Mouse (Mus musculus) forebrain, postnatal 0 days (tissue): ENCODE measurements around the gene Nup210l. TPM values are rescaled to one million over a fixed set of nuclear protein-coding genes. Genes with fewer than 3 reads are reported as not detected.
"Not testable (repeated sequence)": the region's sequence is repeated elsewhere in the genome, so short reads cannot be mapped to it uniquely, and the experiment has no call there.

Source experiments
- ATAC-seq: fragments of 200-750 bp; cut with Nextera tagmentation; 2 replicates; pipeline ENCODE4 v1.8.0; 2017; ENCODE audit warnings: mild to moderate bottlenecking, moderate library complexity
- DNase-seq: peaks from one replicate; pipeline ENCODE4 v3.0.0-alpha.2; 2015
- H3K27ac ChIP-seq: fragments of 300-500 bp; sonication (generic); 2 replicates; pipeline ENCODE4 v1.5.1; 2014; ENCODE audit warnings: low read depth, mild to moderate bottlenecking, antibody characterized with exemption, low read length, moderate library complexity, mixed read lengths
- H3K27me3 ChIP-seq: fragments of 300-500 bp; sonication (generic); 2 replicates; pipeline ENCODE4 v1.6.1; 2014; ENCODE audit warnings: mild to moderate bottlenecking, low read length, mixed read lengths; ENCODE audit not compliant: insufficient read depth
- H3K36me3 ChIP-seq: fragments of 300-500 bp; sonication (generic); 2 replicates; pipeline ENCODE4 v1.6.1; 2014; ENCODE audit warnings: mild to moderate bottlenecking, moderate library complexity; ENCODE audit not compliant: insufficient read depth
- H3K4me1 ChIP-seq: fragments of 300-500 bp; sonication (generic); 2 replicates; pipeline ENCODE4 v1.6.1; 2014; ENCODE audit warnings: antibody characterized with exemption; ENCODE audit not compliant: insufficient read depth
- H3K4me2 ChIP-seq: fragments of 300-500 bp; sonication (generic); 2 replicates; pipeline ENCODE4 v1.6.1; 2014; ENCODE audit warnings: low read depth, mild to moderate bottlenecking, moderate library complexity
- H3K4me3 ChIP-seq: fragments of 300-500 bp; sonication (generic); 2 replicates; pipeline ENCODE4 v1.5.1; 2014; ENCODE audit warnings: low read depth, low read length, mixed read lengths
- H3K9ac ChIP-seq: fragments of 300-500 bp; sonication (generic); 2 replicates; pipeline ENCODE4 v1.6.1; 2014; ENCODE audit warnings: mild to moderate bottlenecking
- H3K9me3 ChIP-seq: fragments of 300-500 bp; sonication (generic); 2 replicates; pipeline ENCODE4 v1.6.1; 2016; ENCODE audit warnings: low read length
- CTCF ChIP-seq: sonication (generic); IDR thresholded peaks from 2 replicates; pipeline ENCODE4 v1.5.1; 2016; ENCODE audit warnings: antibody characterized with exemption, control low read depth, low read depth
- WGBS: fragments of 180-500 bp; shearing (Covaris S2); extraction: QIAGEN DNeasy Blood & Tissue Kit; methylation state at CpG from one replicate; pipeline ENCODE4 v1.1.7; 2014; 5-methylcytosine and 5-hydroxymethylcytosine counted together
- polyA plus RNA-seq: library from polyadenylated mRNA; unstranded; fragments of >200 nt; fragmentation: Nextera tagmentation; extraction: Ambion mirVana; gene quantifications from 2 replicates; pipeline ENCODE4 v1.2.1, GENCODE M21; 2015
- total RNA-seq: library from RNA; depleted of rRNA; stranded (reverse); fragments of >200 nt; gene quantifications from 2 replicates; pipeline ENCODE4 v1.2.3, GENCODE M21; 2014

Nup210l gene
- total and polyA plus RNA-seq, 2 experiments from 2014 or later = 0.10 to 0.38 TPM

- no peak overlapping the region for H3K4me2 ChIP-seq
- ATAC-seq = no peak
- H3K36me3 ChIP-seq = 0 out of 2 replicates have a peak, but pooled peaks cover 3% of the 10 kb centered on the region
- 91% methylated on average over 6 of the region's 6 CpGs for WGBS
- no peak for TF ChIP-seq CTCF
- no peak overlapping the region for H3K4me3 ChIP-seq
- H3K27ac ChIP-seq = no peak overlapping the region
- H3K9ac ChIP-seq = no peak overlapping the region
- no peak for DNase-seq
- no peaks in the 10 kb centered on the region for H3K27me3 ChIP-seq
- peaks cover 14% of the 10 kb centered on the region for H3K4me1 ChIP-seq
- no peaks in the 10 kb centered on the region for H3K9me3 ChIP-seq
Measured at GRCm38 (mm10) chr3:90250791-90251190, 146.9 kb downstream of the Nup210l start.

GRCm38 (mm10) chr3:90251731-90252226 lies 147.8 kb downstream of the Nup210l start:
- ATAC-seq = not testable (repeated sequence)
- 99% methylated on average over 10 of the region's 12 CpGs for WGBS
- peaks cover 14% of the 10 kb centered on the region for H3K4me1 ChIP-seq

GRCm38 (mm10) chr3:90252659-90253058 lies 148.7 kb downstream of the Nup210l start:
- not testable (repeated sequence) for ATAC-seq, H3K4me3 ChIP-seq, H3K27me3 ChIP-seq, H3K9me3 ChIP-seq, H3K27ac ChIP-seq, H3K4me2 ChIP-seq, H3K9ac ChIP-seq, DNase-seq
- Histone ChIP-seq H3K36me3 (peaks cover 10% of the 10 kb centered on the region), H3K4me1 (peaks cover 14% of the 10 kb centered on the region)
- WGBS = 89% methylated on average over 2 of the region's 2 CpGs

More at GRCm38 (mm10) chr3:90251731-90252226, 147.8 kb downstream of the Nup210l start:
- DNase-seq, H3K27me3 ChIP-seq, H3K27ac ChIP-seq, H3K4me3 ChIP-seq, H3K9me3 ChIP-seq, H3K9ac ChIP-seq, H3K4me2 ChIP-seq, H3K36me3 ChIP-seq: not testable (repeated sequence)

GRCm38 (mm10) chr3:90253174-90253573 lies 149.2 kb downstream of the Nup210l start:
- DNase-seq, H3K9ac ChIP-seq, H3K4me2 ChIP-seq, H3K27me3 ChIP-seq, H3K9me3 ChIP-seq, H3K4me3 ChIP-seq, ATAC-seq, H3K27ac ChIP-seq: not testable (repeated sequence)
- 82% methylated on average over 1 of the region's 1 CpGs for WGBS
- H3K4me1 ChIP-seq = peaks cover 14% of the 10 kb centered on the region; the same call in 1 of the 2 replicates
- peaks cover 12% of the 10 kb centered on the region for H3K36me3 ChIP-seq

- H3K36me3 ChIP-seq = peaks cover 18% of the 10 kb centered on the region
- H3K27me3 ChIP-seq = no peaks in the 10 kb centered on the region
- DNase-seq = peak; percentile 96
- peak within 1 kb of the TSS; percentile 75 for H3K4me2 ChIP-seq
- H3K4me3 ChIP-seq = peak within 1 kb of the TSS; percentile 69
- no peaks in the 10 kb centered on the region for H3K9me3 ChIP-seq
- TF ChIP-seq CTCF = no peak
- 1% methylated on average over 40 of the region's 40 CpGs for WGBS
- peak within 1 kb of the TSS; percentile 76 for H3K27ac ChIP-seq
- ATAC-seq = peak; percentile 99
- peak within 1 kb of the TSS; percentile 81 for H3K9ac ChIP-seq
- H3K4me1 ChIP-seq = peaks cover 10% of the 10 kb centered on the region; the same call in 1 of the 2 replicates
Measured at GRCm38 (mm10) chr3:90253653-90254418, 149.9 kb downstream of the Nup210l start, which contains the start of gene Crtc2. Gene Crtc2 (plus strand): TSS chr3:90254163.

- Histone ChIP-seq H3K36me3 (peaks cover 25% of the 10 kb centered on the region), H3K27ac (peak overlapping the region; percentile 76), H3K9me3 (no peaks in the 10 kb centered on the region), H3K4me2 (peak overlapping the region; percentile 75), H3K4me1 (peaks cover 9% of the 10 kb centered on the region; the same call in 1 of the 2 replicates), H3K4me3 (peak overlapping the region; percentile 69), H3K27me3 (no peaks in the 10 kb centered on the region), H3K9ac (peak overlapping the region; percentile 81)
- TF ChIP-seq CTCF = peak; percentile 3; the same call in 1 of the 2 replicates
- DNase-seq (peak; percentile 10), ATAC-seq (peak; percentile 39)
- 1% methylated on average over 41 of the region's 41 CpGs for WGBS
Measured at GRCm38 (mm10) chr3:90254419-90255193, 150.7 kb downstream of the Nup210l start.

GRCm38 (mm10) chr3:90255194-90255565 lies 151.2 kb downstream of the Nup210l start:
- no peak for ATAC-seq
- H3K27me3 ChIP-seq = no peaks in the 10 kb centered on the region
- TF ChIP-seq CTCF = no peak
- no peak for DNase-seq
- peak overlapping the region; percentile 75 for H3K4me2 ChIP-seq
- peak overlapping the region; percentile 81 for H3K9ac ChIP-seq
- no peak overlapping the region for H3K27ac ChIP-seq
- peak overlapping the region; percentile 69 for H3K4me3 ChIP-seq
- peaks cover 31% of the 10 kb centered on the region for H3K36me3 ChIP-seq
- peaks cover 9% of the 10 kb centered on the region; the same call in 1 of the 2 replicates for H3K4me1 ChIP-seq
- WGBS = 23% methylated on average over 2 of the region's 2 CpGs
- H3K9me3 ChIP-seq = no peaks in the 10 kb centered on the region
